In the genomic region with DNA sequence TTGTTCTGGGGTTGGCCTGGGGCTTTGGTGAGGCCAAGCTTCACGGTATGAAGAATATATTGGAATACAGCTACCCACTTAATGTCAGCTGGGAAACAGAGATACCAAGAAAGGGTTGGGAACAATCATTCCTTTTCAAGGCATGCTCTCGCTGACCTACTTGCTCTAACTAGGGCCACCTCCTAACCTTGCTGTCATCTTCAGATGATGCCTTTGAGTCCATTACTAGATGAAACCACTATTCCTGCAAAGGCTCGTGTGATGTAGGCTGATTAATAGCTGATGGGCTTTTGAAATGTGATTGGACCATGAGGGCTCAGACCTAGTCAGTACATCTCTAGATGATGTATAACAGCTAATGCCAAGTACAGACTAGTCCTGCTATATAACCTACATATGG, we compare ENCODE assay signal across 14 mouse cellular contexts.
"Had no signal": no experiment of that assay in that cellular context is flagged by ENCODE, and none has a peak within 500 bp of the region (broad histone marks: within the 10 kb centered on the region; RNA-seq: fewer than 3 reads in every experiment).

No protein-coding gene starts in this region.

- H3K9ac ChIP-seq: limb, embryonic 13.5 days; liver, embryonic 12.5 days; liver, embryonic 15.5 days; midbrain, embryonic 12.5 days; midbrain, embryonic 15.5 days had no signal

- H3K4me3 ChIP-seq: layer of hippocampus, adult 2 months; limb, embryonic 10.5 days; limb, embryonic 13.5 days; liver, embryonic 12.5 days; liver, embryonic 15.5 days; midbrain, embryonic 12.5 days; midbrain, embryonic 15.5 days had no signal

- H3K27me3 ChIP-seq: limb, embryonic 13.5 days had no signal

- H3K4me2 ChIP-seq: limb, embryonic 13.5 days; liver, embryonic 12.5 days; liver, embryonic 15.5 days; midbrain, embryonic 12.5 days; midbrain, embryonic 15.5 days had no signal

- H3K36me3 ChIP-seq: limb, embryonic 10.5 days; limb, embryonic 13.5 days; liver, embryonic 12.5 days; liver, embryonic 15.5 days; midbrain, embryonic 12.5 days; midbrain, embryonic 15.5 days had no signal

- DNase-seq: kidney, postnatal 25 days; layer of hippocampus, adult 9-11 months; liver; lung, adult 18-20 months; lung, postnatal 14 days; thymus, adult 18-20 months had no signal

- H3K4me1 ChIP-seq: midbrain, embryonic 15.5 days had no signal

- ATAC-seq: liver, embryonic 12.5 days; midbrain, embryonic 15.5 days had no signal

- H3K9me3 ChIP-seq: limb, embryonic 10.5 days; limb, embryonic 13.5 days; liver, embryonic 12.5 days; liver, embryonic 15.5 days; midbrain, embryonic 12.5 days; midbrain, embryonic 15.5 days had no signal

- H3K27ac ChIP-seq: kidney, postnatal 0 days; layer of hippocampus, adult 2 months; limb, embryonic 10.5 days; limb, embryonic 13.5 days; liver, embryonic 12.5 days; liver, embryonic 15.5 days; midbrain, embryonic 12.5 days; midbrain, embryonic 15.5 days had no signal
